Mouse (Mus musculus) forebrain, postnatal 0 days (tissue): ENCODE results near the gene Lrr1. TPM values are rescaled to one million over a fixed set of nuclear protein-coding genes. Genes with fewer than 3 reads are reported as not detected.

Experiments
- ATAC-seq: fragments of 200-750 bp; cut with Nextera tagmentation; 2 replicates; pipeline ENCODE4 v1.8.0; 2017; ENCODE audit warnings: mild to moderate bottlenecking, moderate library complexity
- DNase-seq: peaks from one replicate; pipeline ENCODE4 v3.0.0-alpha.2; 2015
- H3K27ac ChIP-seq: fragments of 300-500 bp; sonication (generic); 2 replicates; pipeline ENCODE4 v1.5.1; 2014; ENCODE audit warnings: low read depth, mild to moderate bottlenecking, antibody characterized with exemption, low read length, moderate library complexity, mixed read lengths
- H3K27me3 ChIP-seq: fragments of 300-500 bp; sonication (generic); 2 replicates; pipeline ENCODE4 v1.6.1; 2014; ENCODE audit warnings: mild to moderate bottlenecking, low read length, mixed read lengths; ENCODE audit not compliant: insufficient read depth
- H3K36me3 ChIP-seq: fragments of 300-500 bp; sonication (generic); 2 replicates; pipeline ENCODE4 v1.6.1; 2014; ENCODE audit warnings: mild to moderate bottlenecking, moderate library complexity; ENCODE audit not compliant: insufficient read depth
- H3K4me1 ChIP-seq: fragments of 300-500 bp; sonication (generic); 2 replicates; pipeline ENCODE4 v1.6.1; 2014; ENCODE audit warnings: antibody characterized with exemption; ENCODE audit not compliant: insufficient read depth
- H3K4me2 ChIP-seq: fragments of 300-500 bp; sonication (generic); 2 replicates; pipeline ENCODE4 v1.6.1; 2014; ENCODE audit warnings: low read depth, mild to moderate bottlenecking, moderate library complexity
- H3K4me3 ChIP-seq: fragments of 300-500 bp; sonication (generic); 2 replicates; pipeline ENCODE4 v1.5.1; 2014; ENCODE audit warnings: low read depth, low read length, mixed read lengths
- H3K9ac ChIP-seq: fragments of 300-500 bp; sonication (generic); 2 replicates; pipeline ENCODE4 v1.6.1; 2014; ENCODE audit warnings: mild to moderate bottlenecking
- H3K9me3 ChIP-seq: fragments of 300-500 bp; sonication (generic); 2 replicates; pipeline ENCODE4 v1.6.1; 2016; ENCODE audit warnings: low read length
- CTCF ChIP-seq: sonication (generic); IDR thresholded peaks from 2 replicates; pipeline ENCODE4 v1.5.1; 2016; ENCODE audit warnings: antibody characterized with exemption, control low read depth, low read depth
- WGBS: fragments of 180-500 bp; shearing (Covaris S2); extraction: QIAGEN DNeasy Blood & Tissue Kit; methylation state at CpG from one replicate; pipeline ENCODE4 v1.1.7; 2014; 5-methylcytosine and 5-hydroxymethylcytosine counted together
- polyA plus RNA-seq: library from polyadenylated mRNA; unstranded; fragments of >200 nt; fragmentation: Nextera tagmentation; extraction: Ambion mirVana; gene quantifications from 2 replicates; pipeline ENCODE4 v1.2.1, GENCODE M21; 2015
- total RNA-seq: library from RNA; depleted of rRNA; stranded (reverse); fragments of >200 nt; gene quantifications from 2 replicates; pipeline ENCODE4 v1.2.3, GENCODE M21; 2014

Gene Lrr1
- total and polyA plus RNA-seq, 2 experiments from 2014 or later = 0.71 to 2.3 TPM

- Histone ChIP-seq H3K9ac (no peak overlapping the region), H3K27me3 (no peaks in the 10 kb centered on the region), H3K4me2 (no peak overlapping the region), H3K4me3 (no peak overlapping the region), H3K9me3 (no peaks in the 10 kb centered on the region), H3K27ac (no peak overlapping the region), H3K36me3 (no peaks in the 10 kb centered on the region), H3K4me1 (no peaks in the 10 kb centered on the region)
- ATAC-seq = peak; percentile 40; the same call in 1 of the 2 replicates
- TF ChIP-seq CTCF = peak; percentile 62
- peak; percentile 27 for DNase-seq
- 73% methylated on average over 5 of the region's 5 CpGs for WGBS
Measured at GRCm38 (mm10) chr12:69211057-69211456, 42.4 kb downstream of the Lrr1 start.

GRCm38 (mm10) chr12:69213186-69213777, 44.7 kb downstream of the Lrr1 start:
- TF ChIP-seq CTCF = no peak
- Histone ChIP-seq H3K27me3 (no peaks in the 10 kb centered on the region), H3K4me2 (no peak overlapping the region), H3K4me3 (no peak overlapping the region), H3K9ac (no peak overlapping the region), H3K27ac (no peak overlapping the region), H3K4me1 (no peaks in the 10 kb centered on the region), H3K36me3 (no peaks in the 10 kb centered on the region), H3K9me3 (no peaks in the 10 kb centered on the region)
- DNase-seq (no peak), ATAC-seq (no peak)
- 96% methylated on average over 13 of the region's 13 CpGs for WGBS

GRCm38 (mm10) chr12:69214393-69214792, 45.8 kb downstream of the Lrr1 start:
- H3K9me3 ChIP-seq = no peaks in the 10 kb centered on the region
- H3K36me3 ChIP-seq = no peaks in the 10 kb centered on the region
- H3K4me3 ChIP-seq = no peak overlapping the region
- no peak overlapping the region for H3K4me2 ChIP-seq
- H3K9ac ChIP-seq = no peak overlapping the region
- no peaks in the 10 kb centered on the region for H3K27me3 ChIP-seq
- H3K27ac ChIP-seq = no peak overlapping the region
- no peak for DNase-seq
- ATAC-seq = no peak
- no peaks in the 10 kb centered on the region for H3K4me1 ChIP-seq
- no peak for TF ChIP-seq CTCF
- 91% methylated on average over 7 of the region's 7 CpGs for WGBS

- no peaks in the 10 kb centered on the region for H3K36me3 ChIP-seq
- no peak overlapping the region for H3K4me3 ChIP-seq
- ATAC-seq = no peak; the same call in none of the 2 replicates
- no peaks in the 10 kb centered on the region for H3K4me1 ChIP-seq
- no peak overlapping the region for H3K4me2 ChIP-seq
- no peak overlapping the region for H3K9ac ChIP-seq
- 56% methylated on average over 3 of the region's 3 CpGs for WGBS
- H3K27ac ChIP-seq = no peak overlapping the region; the same call in 1 of the 2 replicates
- H3K9me3 ChIP-seq = no peaks in the 10 kb centered on the region
- H3K27me3 ChIP-seq = no peaks in the 10 kb centered on the region
- no peak for TF ChIP-seq CTCF
- peak; percentile 49 for DNase-seq
Measured at GRCm38 (mm10) chr12:69215000-69215785, 46.6 kb downstream of the Lrr1 start.

GRCm38 (mm10) chr12:69216587-69216986, 48.0 kb downstream of the Lrr1 start:
- no peak overlapping the region for H3K4me3 ChIP-seq
- no peak overlapping the region for H3K27ac ChIP-seq
- TF ChIP-seq CTCF = no peak
- H3K9me3 ChIP-seq = no peaks in the 10 kb centered on the region
- no peak for DNase-seq
- no peak overlapping the region for H3K9ac ChIP-seq
- no peak overlapping the region for H3K4me2 ChIP-seq
- 85% methylated on average over 7 of the region's 7 CpGs for WGBS
- no peaks in the 10 kb centered on the region for H3K27me3 ChIP-seq
- no peak for ATAC-seq
- no peaks in the 10 kb centered on the region for H3K36me3 ChIP-seq
- no peaks in the 10 kb centered on the region for H3K4me1 ChIP-seq

- ATAC-seq (no peak), DNase-seq (no peak)
- H3K36me3 ChIP-seq = no peaks in the 10 kb centered on the region
- no peak overlapping the region for H3K27ac ChIP-seq
- H3K9me3 ChIP-seq = no peaks in the 10 kb centered on the region
- no peaks in the 10 kb centered on the region for H3K27me3 ChIP-seq
- 93% methylated on average over 19 of the region's 19 CpGs for WGBS
- no peaks in the 10 kb centered on the region for H3K4me1 ChIP-seq
- H3K9ac ChIP-seq = no peak overlapping the region
- no peak overlapping the region for H3K4me3 ChIP-seq
- TF ChIP-seq CTCF = no peak
- no peak overlapping the region for H3K4me2 ChIP-seq
Measured at GRCm38 (mm10) chr12:69220613-69221277, 52.1 kb downstream of the Lrr1 start.
